Mouse (Mus musculus): Measurements from ENCODE around the gene Calr4.

The Calr4 gene

DNA sequence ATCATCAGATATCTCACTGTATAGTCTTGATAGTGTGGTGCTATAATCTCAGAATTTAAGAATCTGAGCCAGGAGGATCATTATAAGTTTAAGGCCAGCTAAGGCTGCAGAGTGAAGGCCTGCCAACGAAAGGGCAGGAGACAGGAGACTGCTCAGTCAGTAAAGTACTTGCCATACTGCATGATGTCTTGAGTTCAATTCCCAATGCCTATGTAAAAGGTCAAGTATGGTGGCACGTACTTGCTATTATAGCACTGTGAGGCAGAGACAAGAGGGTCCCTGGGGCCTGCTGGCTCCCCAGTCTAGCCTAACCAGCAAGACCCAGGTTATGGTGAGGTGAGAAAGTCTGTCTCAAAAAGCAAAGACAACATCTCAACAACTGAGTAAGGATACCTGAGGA lies at the start of gene Calr4:
Calr4 (plus strand) TSS at position 301 of the 400 bp plus-strand sequence.
- no peak for DNase-seq

GRCm38 (mm10) chr4:109185616-109186405 lies 48.5 kb upstream of the Calr4 start:
- no peak for DNase-seq

GRCm38 (mm10) chr4:109191598-109191997 lies 42.7 kb upstream of the Calr4 start:
- DNase-seq = no peak

GRCm38 (mm10) chr4:109193886-109194285 lies 40.4 kb upstream of the Calr4 start:
- DNase-seq = no peak

DNA sequence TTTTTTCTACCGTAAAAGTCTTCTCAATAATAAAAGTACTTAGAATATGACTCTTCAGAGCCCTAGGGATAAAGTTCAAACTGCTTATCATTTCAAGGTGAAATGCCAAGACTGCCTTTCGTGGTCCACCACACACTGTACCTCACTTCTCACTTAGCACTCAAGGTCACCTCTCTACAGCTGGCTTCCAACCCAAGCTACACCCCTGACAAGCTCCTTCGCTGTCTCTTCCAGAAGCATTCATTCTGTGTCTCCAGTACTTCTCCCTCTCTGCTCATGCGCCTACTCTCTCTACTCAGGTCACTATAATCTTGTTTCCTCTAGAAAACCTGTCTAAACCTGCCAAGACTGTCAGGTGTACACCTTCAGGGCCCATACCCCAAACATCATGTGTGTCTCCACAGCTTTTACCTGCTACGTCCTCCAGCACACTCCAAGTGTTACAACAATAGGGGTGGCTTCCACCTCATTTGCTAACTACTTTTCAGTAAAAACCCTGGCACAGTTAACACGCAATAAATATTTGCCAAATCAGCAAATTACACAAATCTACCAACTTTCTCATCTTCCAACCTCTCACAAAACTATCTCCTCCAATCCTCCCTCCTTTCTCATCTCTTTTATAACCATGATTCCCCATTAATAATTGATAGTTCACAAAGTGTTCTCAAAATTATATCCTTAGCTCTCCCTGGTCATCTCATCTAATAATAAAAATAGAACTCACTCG lies 38.2 kb upstream of the Calr4 start:
- no peak for DNase-seq

GRCm38 (mm10) chr4:109199069-109199468 lies 35.2 kb upstream of the Calr4 start:
- DNase-seq = peak; percentile 12 to 18

GRCm38 (mm10) chr4:109201582-109202424 lies 32.5 kb upstream of the Calr4 start, which contains the start of gene Osbpl9:
Gene Osbpl9 (minus strand): TSS chr4:109202272.
- DNase-seq = peak; percentile 100

DNA sequence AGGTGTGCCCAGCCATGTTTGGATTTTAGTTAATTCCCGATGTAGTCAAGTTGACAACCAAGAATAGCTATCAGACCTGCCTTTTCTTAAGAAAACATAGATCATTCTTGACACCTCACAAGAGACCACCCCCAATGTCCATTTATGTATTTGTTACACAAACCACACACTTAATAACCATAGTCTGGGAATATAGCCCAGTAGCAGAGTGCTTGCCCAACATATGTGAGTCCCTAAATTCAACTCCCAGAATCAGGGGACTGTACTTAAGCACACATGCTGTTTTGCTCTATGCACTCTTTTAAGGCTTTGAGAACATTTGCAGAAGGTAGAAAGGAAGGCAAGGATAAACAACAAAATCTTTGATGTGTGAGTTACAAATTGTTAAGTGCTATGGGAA lies 30.4 kb upstream of the Calr4 start:
- no peak for DNase-seq

- no peak for DNase-seq
Observed at GRCm38 (mm10) chr4:109204416-109204815, 29.9 kb upstream of the Calr4 start.

DNA sequence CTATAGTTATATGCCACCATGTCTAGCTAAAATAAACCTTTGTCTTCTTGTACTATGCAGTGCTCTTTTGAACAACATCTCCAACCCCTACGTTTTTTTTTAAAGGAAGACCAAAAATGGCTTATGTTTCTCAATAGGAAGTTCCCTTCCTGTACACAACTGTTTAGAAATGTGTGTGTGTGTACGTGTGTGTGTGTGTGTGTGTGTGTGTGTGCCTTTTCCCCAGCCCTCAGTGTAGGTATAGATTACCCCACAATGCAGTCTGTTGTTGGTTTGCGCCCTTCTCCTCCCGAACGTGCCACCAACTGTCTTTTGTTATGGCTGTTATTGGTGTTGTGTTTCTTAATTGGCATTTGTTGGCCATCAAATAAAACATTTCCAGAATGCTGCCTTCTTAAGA lies 26.8 kb upstream of the Calr4 start:
- no peak for DNase-seq

GRCm38 (mm10) chr4:109210253-109210652 lies 24.0 kb upstream of the Calr4 start:
- DNase-seq = no peak

DNA sequence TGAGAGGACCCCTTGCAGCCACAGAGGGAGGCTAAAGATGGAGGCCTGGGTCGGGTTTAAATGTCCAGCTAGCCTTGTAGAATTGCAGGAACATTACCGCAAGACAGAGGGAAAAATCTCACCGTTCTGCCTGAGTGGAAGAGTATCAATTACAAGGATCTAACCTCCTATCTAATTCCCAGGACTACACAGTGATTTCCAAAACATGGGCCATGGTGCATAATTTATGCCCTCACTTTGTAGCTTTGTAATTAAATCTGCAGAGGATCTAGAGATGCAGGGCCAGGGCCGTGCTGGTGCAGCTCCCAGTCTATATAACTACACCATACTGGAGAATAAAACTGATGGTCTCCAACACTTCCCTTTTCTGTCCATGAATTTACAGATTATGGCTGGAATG lies 23.4 kb upstream of the Calr4 start:
- DNase-seq = no peak

- no peak for DNase-seq
Observed at GRCm38 (mm10) chr4:109213986-109214385, 20.3 kb upstream of the Calr4 start.

GRCm38 (mm10) chr4:109218008-109218407 lies 16.3 kb upstream of the Calr4 start:
- DNase-seq = no peak

DNA sequence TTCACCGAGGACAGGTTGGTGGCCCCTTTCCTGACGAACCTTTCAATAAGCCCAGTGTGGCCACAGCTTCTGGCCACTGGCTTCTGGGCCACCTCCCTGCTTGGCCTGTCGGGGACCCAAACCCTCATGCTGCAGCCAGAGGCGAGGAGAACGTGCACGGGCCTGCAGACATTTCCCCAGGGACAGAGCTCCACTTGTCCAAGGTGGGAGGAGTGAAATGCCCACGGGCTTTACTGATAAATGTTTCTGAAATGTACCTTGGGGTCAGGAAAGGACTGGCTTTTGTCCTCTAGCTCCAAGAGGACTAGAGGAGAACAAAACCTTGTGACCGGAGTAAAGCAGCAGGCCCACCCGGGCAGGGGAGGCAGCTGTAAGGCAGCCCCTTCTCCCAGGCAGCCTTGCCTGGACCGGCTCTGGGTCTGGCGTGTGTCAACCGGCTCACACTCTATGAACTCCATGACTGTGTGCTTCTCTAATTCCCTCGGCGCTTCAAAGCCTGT lies 13.8 kb upstream of the Calr4 start:
- no peak for DNase-seq

GRCm38 (mm10) chr4:109222001-109222400 lies 12.3 kb upstream of the Calr4 start:
- no peak for DNase-seq

GRCm38 (mm10) chr4:109224762-109225552 lies 9.3 kb upstream of the Calr4 start:
- peak; percentile 86 to 90 for DNase-seq

DNA sequence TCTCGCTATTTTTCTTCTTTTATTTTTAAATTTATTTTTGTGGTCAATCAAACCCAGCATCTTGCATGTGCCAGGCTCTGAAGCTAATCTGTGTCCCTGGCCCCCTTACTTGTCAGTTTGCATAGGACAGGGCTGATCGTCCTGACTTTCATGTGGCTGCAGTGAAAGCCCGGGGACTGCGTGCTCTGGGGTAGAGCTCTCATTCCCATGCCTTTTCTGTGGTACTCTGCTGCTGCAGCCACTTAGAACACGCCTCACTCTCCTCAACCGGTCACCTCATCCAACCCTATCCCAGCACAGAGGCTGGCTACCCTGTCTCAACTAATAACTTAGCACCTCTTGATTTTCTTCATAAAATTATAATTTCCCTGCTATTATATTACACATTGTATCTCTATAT lies 8.7 kb upstream of the Calr4 start:
- DNase-seq = peak in 1 of 2 experiments; percentile 11

- DNase-seq = no peak
Observed at GRCm38 (mm10) chr4:109226071-109226470, 8.2 kb upstream of the Calr4 start.

DNA sequence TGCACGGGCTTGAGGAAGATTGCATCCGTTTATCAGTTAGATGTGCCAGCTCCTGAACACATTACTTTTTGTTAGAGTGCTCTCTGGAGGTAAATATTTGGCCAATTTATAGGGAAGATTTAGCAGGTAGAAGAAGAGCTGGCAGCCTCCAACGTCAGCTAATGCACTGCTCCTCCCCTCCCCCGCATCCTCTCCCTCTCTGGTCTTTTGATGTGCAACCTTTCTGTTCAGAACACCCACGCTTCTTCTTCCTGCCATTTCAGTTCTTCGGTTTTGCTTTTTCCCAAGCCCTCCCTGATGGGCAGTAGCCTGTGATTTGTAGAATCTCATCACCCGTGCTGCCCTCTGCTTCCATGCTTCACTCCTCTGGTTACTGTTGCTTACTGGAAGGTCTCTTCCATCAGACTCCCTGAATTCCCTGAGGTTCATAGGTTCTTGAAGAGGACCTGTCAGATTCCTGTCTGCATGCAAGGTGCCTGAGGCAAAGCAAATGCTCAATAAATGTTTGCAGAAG lies 4.5 kb upstream of the Calr4 start:
- no peak for DNase-seq

DNA sequence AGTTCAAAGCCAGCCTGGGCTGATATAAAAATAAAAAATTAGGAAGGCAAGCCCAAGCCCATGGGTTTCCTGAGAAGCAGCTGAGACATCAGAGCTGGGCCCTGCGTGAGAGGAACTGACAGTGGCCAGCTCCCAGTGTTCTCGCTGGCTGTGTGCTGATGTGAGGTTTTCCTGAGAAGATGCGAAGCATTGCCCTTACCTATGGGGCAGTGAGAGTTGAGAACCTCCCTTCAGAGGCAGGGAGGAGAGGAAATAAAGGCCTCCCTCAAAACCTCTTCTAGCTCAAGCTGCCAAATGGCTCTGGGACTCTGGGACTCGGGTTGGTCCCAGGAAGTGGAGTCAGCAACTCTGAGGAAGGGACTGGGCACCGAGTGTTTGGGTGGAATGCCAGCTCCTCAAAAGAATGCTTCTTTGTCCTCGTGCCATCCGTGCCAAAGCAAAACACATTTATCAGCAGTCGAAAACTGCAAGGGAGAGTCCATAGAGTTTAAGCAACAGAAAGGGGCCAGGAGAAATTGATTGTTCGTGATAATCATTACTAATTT lies 593 bp downstream of the Calr4 start:
- peak in 1 of 2 experiments; percentile 13 for DNase-seq
